Mouse (Mus musculus): ENCODE results near the gene B4galt5. TPM values are rescaled to one million over a fixed set of nuclear protein-coding genes. Genes with fewer than 3 reads are reported as not detected.
A peak's percentile ranks its signal among the peaks of the same experiment; 100 is the strongest.

The B4galt5 gene
- polyA plus RNA-seq, 1 experiment from 2014 or later = 9.1 TPM

- H3K27me3 ChIP-seq = peaks cover 19% of the 10 kb centered on the region
- H3K4me3 ChIP-seq = no peak overlapping the region
- no peak overlapping the region for H3K27ac ChIP-seq
- peaks cover 7% of the 10 kb centered on the region; the same call in 1 of the 2 replicates for H3K4me1 ChIP-seq
- WGBS = 49% methylated on average over 9 of the region's 9 CpGs
- H3K9me3 ChIP-seq (replicated peaks) = no peaks in the 10 kb centered on the region
- H3K36me3 ChIP-seq (ENCODE audit: poor library complexity, severe bottlenecking) = no peaks in the 10 kb centered on the region
- no peak overlapping the region for H3K9ac ChIP-seq
- ATAC-seq = no peak
- no peak overlapping the region for H3K4me2 ChIP-seq
These were observed 5.7 kb upstream of the B4galt5 start for GRCm38 (mm10) chr2:167354611-167355165.

GRCm38 (mm10) chr2:167354046-167354445 lies 5.1 kb upstream of the B4galt5 start:
- H3K36me3 ChIP-seq (ENCODE audit: poor library complexity, severe bottlenecking) = no peaks in the 10 kb centered on the region
- H3K4me1 ChIP-seq = peaks cover 7% of the 10 kb centered on the region; the same call in 1 of the 2 replicates
- H3K4me2 ChIP-seq = no peak overlapping the region
- H3K9me3 ChIP-seq (replicated peaks) = no peaks in the 10 kb centered on the region
- ATAC-seq = no peak
- H3K27me3 ChIP-seq = peaks cover 19% of the 10 kb centered on the region
- no peak overlapping the region for H3K9ac ChIP-seq
- no peak overlapping the region for H3K4me3 ChIP-seq
- H3K27ac ChIP-seq = no peak overlapping the region
- 89% methylated on average over 8 of the region's 8 CpGs for WGBS

- Histone ChIP-seq H3K4me2 (no peak overlapping the region), H3K36me3 (ENCODE audit: poor library complexity, severe bottlenecking) (no peaks in the 10 kb centered on the region), H3K9ac (no peak overlapping the region), H3K27ac (no peak overlapping the region), H3K4me3 (no peak overlapping the region), H3K4me1 (peaks cover 15% of the 10 kb centered on the region), H3K27me3 (peaks cover 19% of the 10 kb centered on the region), H3K9me3 (replicated peaks) (no peaks in the 10 kb centered on the region)
- 81% methylated on average over 6 of the region's 6 CpGs for WGBS
- ATAC-seq = no peak
These were observed 3.5 kb upstream of the B4galt5 start for GRCm38 (mm10) chr2:167352496-167352895.

- Histone ChIP-seq H3K4me1 (peaks cover 24% of the 10 kb centered on the region), H3K27me3 (peaks cover 19% of the 10 kb centered on the region), H3K4me3 (no peak overlapping the region), H3K9ac (no peak overlapping the region), H3K27ac (no peak overlapping the region), H3K4me2 (no peak overlapping the region), H3K9me3 (replicated peaks) (no peaks in the 10 kb centered on the region), H3K36me3 (ENCODE audit: poor library complexity, severe bottlenecking) (no peaks in the 10 kb centered on the region)
- no peak for ATAC-seq
- 64% methylated on average over 9 of the region's 9 CpGs for WGBS
These were observed 2.5 kb upstream of the B4galt5 start for GRCm38 (mm10) chr2:167351371-167351951.

- ATAC-seq = no peak
- Histone ChIP-seq H3K27me3 (peaks cover 19% of the 10 kb centered on the region), H3K27ac (no peak overlapping the region), H3K36me3 (ENCODE audit: poor library complexity, severe bottlenecking) (no peaks in the 10 kb centered on the region), H3K4me2 (peak overlapping the region; percentile 84), H3K9me3 (replicated peaks) (no peaks in the 10 kb centered on the region), H3K4me3 (peak overlapping the region; percentile 72), H3K4me1 (peaks cover 24% of the 10 kb centered on the region), H3K9ac (peak overlapping the region; percentile 62)
- WGBS = 49% methylated on average over 8 of the region's 8 CpGs
These were observed 1.2 kb upstream of the B4galt5 start for GRCm38 (mm10) chr2:167350126-167350650.

GRCm38 (mm10) chr2:167349283-167349936 lies 427 bp upstream of the B4galt5 start:
- Histone ChIP-seq H3K27ac (no peak overlapping the region), H3K4me3 (peak overlapping the region; percentile 72), H3K27me3 (peaks cover 19% of the 10 kb centered on the region), H3K9ac (peak overlapping the region; percentile 87), H3K4me1 (peaks cover 24% of the 10 kb centered on the region), H3K36me3 (ENCODE audit: poor library complexity, severe bottlenecking) (no peaks in the 10 kb centered on the region), H3K9me3 (replicated peaks) (no peaks in the 10 kb centered on the region), H3K4me2 (peak overlapping the region; percentile 84)
- WGBS = 1% methylated on average over 46 of the region's 50 CpGs
- ATAC-seq = peak; percentile 96

GRCm38 (mm10) chr2:167347991-167348375 lies 1.0 kb downstream of the B4galt5 start:
- ATAC-seq = no peak
- Histone ChIP-seq H3K4me3 (peak overlapping the region; percentile 72), H3K9ac (peak overlapping the region; percentile 87), H3K4me1 (peaks cover 29% of the 10 kb centered on the region), H3K36me3 (ENCODE audit: poor library complexity, severe bottlenecking) (no peaks in the 10 kb centered on the region), H3K27me3 (peaks cover 19% of the 10 kb centered on the region), H3K9me3 (replicated peaks) (no peaks in the 10 kb centered on the region), H3K27ac (peak overlapping the region; percentile 86; the same call in 1 of the 2 replicates), H3K4me2 (peak overlapping the region; percentile 84)
- 11% methylated on average over 11 of the region's 11 CpGs for WGBS

GRCm38 (mm10) chr2:167347361-167347760 lies 1.6 kb downstream of the B4galt5 start:
- no peak for ATAC-seq
- peak overlapping the region; percentile 72; the same call in 1 of the 2 replicates for H3K4me3 ChIP-seq
- H3K4me2 ChIP-seq = peak overlapping the region; percentile 84
- H3K27me3 ChIP-seq = peaks cover 19% of the 10 kb centered on the region
- no peaks in the 10 kb centered on the region for H3K36me3 ChIP-seq (ENCODE audit: poor library complexity, severe bottlenecking)
- 57% methylated on average over 4 of the region's 4 CpGs for WGBS
- H3K9ac ChIP-seq = no peak overlapping the region
- peaks cover 30% of the 10 kb centered on the region for H3K4me1 ChIP-seq
- no peaks in the 10 kb centered on the region for H3K9me3 ChIP-seq (replicated peaks)
- no peak overlapping the region for H3K27ac ChIP-seq

- Histone ChIP-seq H3K9ac (no peak overlapping the region), H3K36me3 (ENCODE audit: poor library complexity, severe bottlenecking) (no peaks in the 10 kb centered on the region), H3K4me2 (no peak overlapping the region), H3K4me3 (no peak overlapping the region), H3K27me3 (peaks cover 8% of the 10 kb centered on the region; the same call in 1 of the 2 replicates), H3K4me1 (peaks cover 32% of the 10 kb centered on the region), H3K9me3 (replicated peaks) (no peaks in the 10 kb centered on the region), H3K27ac (no peak overlapping the region)
- ATAC-seq = no peak
- WGBS = 93% methylated on average over 7 of the region's 7 CpGs
These were observed 3.3 kb downstream of the B4galt5 start for GRCm38 (mm10) chr2:167345508-167346164.

GRCm38 (mm10) chr2:167344871-167345507 lies 4.0 kb downstream of the B4galt5 start:
- Histone ChIP-seq H3K4me1 (peaks cover 34% of the 10 kb centered on the region), H3K27ac (no peak overlapping the region), H3K9ac (no peak overlapping the region), H3K27me3 (peaks cover 1% of the 10 kb centered on the region; the same call in 1 of the 2 replicates), H3K4me2 (no peak overlapping the region), H3K4me3 (no peak overlapping the region), H3K9me3 (replicated peaks) (no peaks in the 10 kb centered on the region), H3K36me3 (ENCODE audit: poor library complexity, severe bottlenecking) (no peaks in the 10 kb centered on the region)
- 84% methylated on average over 5 of the region's 5 CpGs for WGBS
- ATAC-seq = no peak

- H3K9me3 ChIP-seq (replicated peaks) = no peaks in the 10 kb centered on the region
- H3K4me3 ChIP-seq = no peak overlapping the region
- no peaks in the 10 kb centered on the region for H3K27me3 ChIP-seq
- 81% methylated on average over 12 of the region's 12 CpGs for WGBS
- H3K36me3 ChIP-seq (ENCODE audit: poor library complexity, severe bottlenecking) = no peaks in the 10 kb centered on the region
- peaks cover 34% of the 10 kb centered on the region for H3K4me1 ChIP-seq
- no peak overlapping the region for H3K4me2 ChIP-seq
- peak overlapping the region; percentile 19; the same call in 1 of the 2 replicates for H3K27ac ChIP-seq
- no peak for ATAC-seq
- peak overlapping the region; percentile 10; the same call in 1 of the 2 replicates for H3K9ac ChIP-seq
These were observed 5.4 kb downstream of the B4galt5 start for GRCm38 (mm10) chr2:167343369-167344140.

All from forebrain, embryonic 13.5 days (tissue).